Mouse (Mus musculus): ENCODE data around the gene Napepld. TPM values are rescaled to one million over a fixed set of nuclear protein-coding genes. Genes with fewer than 3 reads are reported as not detected.

The Napepld gene
- 1.0 and 1.3 TPM in 2 replicates for polyA plus RNA-seq (2015; fragmentation: Nextera tagmentation; extraction: Ambion mirVana)

DNA sequence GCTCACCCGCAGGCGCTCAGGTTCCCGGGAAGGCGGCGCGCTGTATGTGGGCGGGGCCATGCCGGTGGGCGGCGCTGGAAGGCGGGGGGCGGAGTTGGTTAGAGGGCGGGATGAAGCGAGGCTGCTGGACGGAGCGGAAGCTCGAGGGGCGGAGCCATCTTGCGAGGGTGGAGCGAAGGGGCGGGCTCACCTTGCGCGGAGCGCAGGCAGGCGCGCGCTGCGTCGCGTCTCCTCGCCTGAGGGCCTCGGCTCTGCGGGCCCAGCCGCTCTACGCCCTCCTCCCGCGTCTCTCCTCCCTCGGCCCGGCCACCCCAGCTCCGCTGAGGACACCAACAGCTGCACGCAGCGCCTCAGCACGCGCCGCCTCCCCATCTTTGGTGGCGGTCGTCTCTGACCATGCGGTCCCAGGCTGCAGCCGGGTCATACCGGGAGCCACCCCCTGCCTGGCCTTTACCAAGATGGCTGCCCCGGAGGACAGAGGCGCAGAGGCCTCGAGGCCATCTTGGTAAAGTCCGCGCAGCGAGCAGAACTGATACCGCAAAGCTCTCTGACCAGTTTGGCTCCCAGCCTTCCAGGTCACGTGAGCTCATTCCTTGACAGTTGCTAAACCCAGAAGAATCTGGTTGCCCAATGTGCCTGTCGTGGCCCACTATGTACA lies at the start of gene Napepld:
Gene Napepld (minus strand): TSS at position 46 of the 658 bp plus-strand sequence.

DNA sequence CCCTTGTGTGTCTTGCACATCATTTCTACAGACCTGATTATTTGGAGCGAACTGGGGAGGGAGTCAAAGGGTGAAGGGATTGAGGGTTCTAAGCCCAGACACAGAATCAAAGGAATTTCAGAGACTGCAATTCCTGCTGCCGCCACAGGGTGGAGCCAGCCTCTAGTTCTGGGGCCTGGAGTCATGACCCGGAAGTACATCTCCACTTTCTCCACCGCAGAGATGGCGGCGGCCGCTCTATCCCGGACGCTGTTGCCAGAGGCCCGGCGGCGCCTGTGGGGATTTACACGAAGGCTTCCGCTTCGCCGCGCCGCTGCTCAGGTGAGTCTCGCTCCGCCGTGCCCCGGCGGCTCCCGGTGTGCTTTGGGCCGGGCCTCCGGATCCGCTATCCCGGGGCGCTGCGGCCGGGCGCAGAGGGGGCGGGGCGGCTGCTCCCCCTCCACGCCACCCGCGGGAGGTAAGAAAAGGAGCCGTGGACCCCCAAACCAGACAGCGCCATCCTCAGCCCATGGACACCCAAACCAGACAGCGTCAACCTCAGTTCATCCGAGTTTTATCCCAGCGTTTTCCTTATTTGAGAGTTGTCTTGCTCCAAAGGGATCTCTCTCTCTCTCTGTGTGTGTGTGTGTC lies 35.9 kb upstream of the Napepld start, which contains the start of gene Pmpcb:
Gene Pmpcb (plus strand): TSS at position 186 of the 630 bp plus-strand sequence.

DNA sequence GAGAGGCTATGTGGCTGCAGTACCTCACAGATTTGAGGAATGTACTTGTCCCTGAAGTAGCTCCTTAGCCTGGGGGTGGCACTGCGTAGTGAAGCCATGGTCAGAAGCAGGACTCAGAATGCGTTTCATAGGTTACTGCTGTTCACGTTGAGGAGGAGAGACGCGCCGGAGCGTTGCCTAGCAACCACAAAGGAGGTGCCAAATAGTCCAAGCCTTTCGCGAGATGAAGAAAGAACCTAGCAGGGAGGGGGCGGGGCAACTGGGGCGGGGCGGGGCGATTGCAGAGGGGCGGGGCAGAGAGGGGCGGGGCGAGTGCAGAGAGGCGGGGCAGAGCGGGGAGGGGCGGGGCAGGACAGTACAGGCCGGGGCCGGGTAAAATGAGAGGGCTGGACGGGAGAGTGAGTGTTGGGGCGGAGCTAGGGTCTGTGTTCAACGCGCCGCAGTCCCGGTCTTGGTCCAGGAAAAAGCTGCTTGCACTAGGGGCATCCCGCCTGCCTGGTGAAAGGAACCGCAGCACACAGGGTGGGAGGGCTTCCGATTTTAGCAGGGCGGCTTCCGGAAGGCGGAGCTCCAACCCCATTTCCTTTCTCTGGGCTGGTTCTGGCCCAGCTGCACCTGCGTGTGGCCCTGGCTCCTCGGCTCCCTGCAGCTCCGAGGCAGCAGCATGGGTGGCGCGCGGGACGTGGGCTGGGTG lies 55.6 kb downstream of the Napepld start, which contains the start of the genes Fbxl13 and Armc10:
Gene Fbxl13 (minus strand): TSS at position 196 of the 694 bp plus-strand sequence.
Gene Armc10 (plus strand): TSS at position 375 of the 694 bp plus-strand sequence.

Other genes starting within 250 kb of the Napepld start
- gene Lrrc17, start 157.8 kb downstream of the Napepld start, polyA plus RNA-seq (2015; fragmentation: Nextera tagmentation; extraction: Ambion mirVana) = 18.0 and 21.3 TPM in 2 replicates
- gene Fbxl13, start 55.8 kb downstream of the Napepld start, polyA plus RNA-seq (2015; fragmentation: Nextera tagmentation; extraction: Ambion mirVana) = 0.25 and 0.36 TPM in 2 replicates
- 11.4 and 13.4 TPM in 2 replicates for gene Armc10, start 55.6 kb downstream of the Napepld start, polyA plus RNA-seq (2015; fragmentation: Nextera tagmentation; extraction: Ambion mirVana)
- gene Pmpcb, start 35.7 kb upstream of the Napepld start, polyA plus RNA-seq (2015; fragmentation: Nextera tagmentation; extraction: Ambion mirVana) = 63.7 and 66.6 TPM in 2 replicates
- 33.0 and 36.5 TPM in 2 replicates for gene Dnajc2, start 83.9 kb upstream of the Napepld start, polyA plus RNA-seq (2015; fragmentation: Nextera tagmentation; extraction: Ambion mirVana)
- 133 and 134 TPM in 2 replicates for gene Psmc2, start 83.9 kb upstream of the Napepld start, polyA plus RNA-seq (2015; fragmentation: Nextera tagmentation; extraction: Ambion mirVana)
- 0.05 and 0.10 TPM in 2 replicates for gene Slc26a5, start 164.2 kb upstream of the Napepld start, polyA plus RNA-seq (2015; fragmentation: Nextera tagmentation; extraction: Ambion mirVana)